Mouse (Mus musculus) heart, adult 11 months (tissue): ENCODE data around the gene Rasal1.

Experiments used
- DNase-seq: peaks from one replicate; pipeline ENCODE4 v3.0.0; 2022

The Rasal1 gene

DNA sequence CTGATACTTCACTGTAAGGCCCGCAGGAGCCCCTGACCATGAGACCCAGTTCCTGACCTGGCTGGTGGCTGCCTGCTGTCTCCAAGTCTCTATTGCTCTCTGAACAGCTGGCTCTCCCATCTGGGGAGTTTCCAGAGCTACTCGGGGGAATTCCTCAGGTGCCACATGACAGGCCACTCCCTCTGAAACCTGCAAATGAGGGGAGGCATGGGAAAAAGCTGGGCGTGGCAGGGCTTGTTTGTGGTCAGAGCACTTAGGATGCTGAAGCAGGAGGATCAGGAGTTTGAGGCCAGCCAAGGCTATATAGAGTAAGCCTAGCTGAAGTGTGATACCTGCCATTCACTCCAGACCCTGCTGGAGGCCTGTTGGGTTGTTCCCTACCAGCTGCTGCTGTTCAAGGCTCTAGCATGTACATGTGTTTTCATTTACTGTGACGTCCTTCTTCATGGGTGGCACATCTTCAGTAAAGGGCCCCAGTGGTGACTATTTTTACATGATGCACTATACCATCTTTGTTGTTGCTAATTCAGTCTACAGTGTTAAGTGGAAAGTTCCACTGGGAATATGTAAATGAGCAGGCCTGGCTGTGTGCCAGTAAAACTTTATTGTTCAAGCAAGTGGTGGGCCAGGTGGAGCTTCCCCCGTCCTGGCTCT, 26.3 kb upstream of the Rasal1 start:
- DNase-seq = no peak

- no peak for DNase-seq
These were observed 24.2 kb upstream of the Rasal1 start for GRCm38 (mm10) chr5:120624427-120624826.

- peak; percentile 90 for DNase-seq
These were observed 22.2 kb upstream of the Rasal1 start for GRCm38 (mm10) chr5:120626399-120626798.

DNA sequence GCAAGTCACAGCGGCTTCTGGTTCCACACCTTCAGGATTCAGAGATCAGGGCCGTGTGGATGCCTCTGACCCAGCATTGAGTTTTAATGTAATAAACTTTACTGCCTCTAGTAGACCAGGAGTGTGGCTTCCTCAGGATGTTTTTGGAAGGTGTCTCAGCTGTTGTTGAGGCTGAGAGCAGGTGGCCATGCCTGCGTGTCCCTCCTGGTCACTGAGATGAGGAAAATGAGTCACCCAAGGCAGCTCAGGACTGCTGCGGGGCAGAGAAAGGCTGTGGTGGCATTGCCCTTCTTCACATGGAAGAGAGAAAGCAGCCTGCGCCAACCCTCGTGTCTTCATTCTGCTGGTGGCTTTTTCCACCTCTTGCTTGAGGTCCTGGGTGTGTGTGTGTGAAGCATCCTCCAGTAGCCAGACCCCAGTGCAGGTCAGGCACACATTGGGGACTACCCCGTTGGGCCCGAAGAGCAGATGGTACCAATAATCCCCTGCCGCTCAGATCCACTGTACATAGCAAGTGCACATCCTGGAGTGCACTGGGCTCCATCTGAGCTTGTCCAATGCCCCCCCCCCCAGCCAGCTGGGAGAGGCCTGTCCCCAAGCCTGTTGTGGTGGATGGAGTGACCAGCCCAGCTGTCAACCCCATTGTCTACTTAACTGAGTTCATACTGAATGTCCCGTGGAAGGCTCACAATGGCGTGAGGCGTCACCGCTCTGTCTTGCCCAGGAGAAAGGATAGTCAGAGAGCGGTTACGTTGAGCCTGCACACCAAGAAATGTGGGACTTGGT, 20.9 kb upstream of the Rasal1 start:
- no peak for DNase-seq

- peak; percentile 89 for DNase-seq
These were observed 20.0 kb upstream of the Rasal1 start for GRCm38 (mm10) chr5:120628624-120629023.

DNA sequence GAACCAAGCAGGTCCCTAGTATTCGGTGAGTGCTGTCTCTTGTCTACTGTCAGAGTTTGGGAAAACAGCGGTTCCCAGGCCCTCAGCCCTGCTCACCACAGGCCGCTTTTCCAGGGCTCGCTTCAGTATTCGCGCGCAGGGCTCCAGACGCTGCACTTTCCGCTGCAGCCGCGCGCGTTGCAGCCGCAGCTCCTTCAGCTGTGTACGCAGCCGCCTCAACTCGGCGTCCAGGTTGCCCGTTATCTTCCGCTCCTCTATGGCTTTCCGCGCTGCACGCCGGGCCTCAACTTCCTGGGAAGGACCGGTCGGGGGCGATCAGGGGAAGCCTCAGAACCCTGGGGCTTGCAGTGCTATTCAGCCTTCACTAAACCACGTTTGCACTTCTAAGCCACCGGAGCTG, 17.5 kb upstream of the Rasal1 start:
- DNase-seq = no peak

DNA sequence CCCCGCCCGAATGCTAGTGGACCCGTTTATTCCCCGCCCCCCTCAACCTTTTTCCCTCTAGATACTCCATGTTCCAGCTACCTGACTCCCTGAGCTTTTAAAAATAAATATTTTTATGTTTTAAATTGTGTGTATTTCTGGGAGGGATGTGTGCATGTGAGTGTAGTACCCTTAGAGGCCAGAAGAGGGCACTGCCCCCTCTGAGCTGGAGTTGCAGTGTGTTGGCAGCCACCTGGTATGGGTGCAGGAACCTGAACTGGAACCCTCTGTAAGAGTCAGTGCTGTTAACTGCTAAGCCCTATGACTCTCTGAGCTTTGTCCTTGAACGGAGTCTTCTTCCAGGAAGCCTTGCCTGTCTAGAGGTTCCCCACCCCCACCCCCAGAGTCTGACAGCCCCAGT, 16.7 kb upstream of the Rasal1 start:
- no peak for DNase-seq

DNA sequence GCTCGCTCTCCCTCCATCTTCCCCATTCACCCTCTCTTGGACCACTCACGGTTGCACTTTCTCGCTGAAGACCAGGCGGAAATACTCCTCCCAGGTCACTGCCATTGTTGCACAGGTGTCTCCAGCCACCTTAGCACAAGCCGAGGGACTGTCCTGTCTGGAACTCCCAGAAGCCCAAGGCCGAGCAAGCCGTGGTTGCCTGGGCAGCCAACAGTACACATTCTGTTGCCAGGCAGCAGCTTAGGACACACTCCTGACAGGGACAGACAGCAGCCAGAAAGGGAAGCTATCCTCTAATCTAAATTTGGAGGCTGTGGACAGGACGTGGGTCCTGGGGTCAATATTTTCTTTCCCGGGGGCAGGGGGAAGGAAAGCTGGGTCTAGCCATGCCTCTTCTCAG, 14.5 kb upstream of the Rasal1 start, which contains the start of gene Cfap73:
TSS of gene Cfap73 (minus strand) at position 105 of the 400 bp plus-strand sequence.
- no peak for DNase-seq

- DNase-seq = no peak
These were observed 13.8 kb upstream of the Rasal1 start for GRCm38 (mm10) chr5:120634860-120635259.

DNA sequence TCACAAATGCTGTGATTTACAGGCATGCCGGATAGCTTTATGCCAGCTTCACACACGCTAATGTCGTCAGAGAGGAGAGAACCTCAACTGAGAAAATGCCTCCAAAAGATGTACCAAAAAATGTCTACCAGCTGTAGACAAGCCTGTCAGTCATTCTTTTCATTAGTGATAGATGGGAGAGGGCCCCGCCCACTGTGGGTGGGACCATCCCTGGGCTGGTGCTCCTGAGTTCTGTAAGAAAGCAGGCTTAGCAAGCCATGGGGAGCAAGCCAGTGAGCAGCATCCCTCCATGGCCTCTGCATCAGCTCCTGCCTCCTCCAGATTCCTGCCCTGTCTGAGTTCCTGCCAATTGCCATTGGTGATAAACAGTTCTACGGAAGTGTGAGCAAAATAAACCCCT, 13.0 kb upstream of the Rasal1 start:
- DNase-seq = no peak

- DNase-seq = no peak
These were observed 8.5 kb upstream of the Rasal1 start for GRCm38 (mm10) chr5:120640094-120640493.

GRCm38 (mm10) chr5:120643365-120644085, 5.1 kb upstream of the Rasal1 start:
- no peak for DNase-seq

GRCm38 (mm10) chr5:120644227-120644626, 4.4 kb upstream of the Rasal1 start:
- no peak for DNase-seq

GRCm38 (mm10) chr5:120645851-120646250, 2.8 kb upstream of the Rasal1 start:
- DNase-seq = no peak

GRCm38 (mm10) chr5:120647361-120647760, 1.3 kb upstream of the Rasal1 start:
- DNase-seq = no peak

DNA sequence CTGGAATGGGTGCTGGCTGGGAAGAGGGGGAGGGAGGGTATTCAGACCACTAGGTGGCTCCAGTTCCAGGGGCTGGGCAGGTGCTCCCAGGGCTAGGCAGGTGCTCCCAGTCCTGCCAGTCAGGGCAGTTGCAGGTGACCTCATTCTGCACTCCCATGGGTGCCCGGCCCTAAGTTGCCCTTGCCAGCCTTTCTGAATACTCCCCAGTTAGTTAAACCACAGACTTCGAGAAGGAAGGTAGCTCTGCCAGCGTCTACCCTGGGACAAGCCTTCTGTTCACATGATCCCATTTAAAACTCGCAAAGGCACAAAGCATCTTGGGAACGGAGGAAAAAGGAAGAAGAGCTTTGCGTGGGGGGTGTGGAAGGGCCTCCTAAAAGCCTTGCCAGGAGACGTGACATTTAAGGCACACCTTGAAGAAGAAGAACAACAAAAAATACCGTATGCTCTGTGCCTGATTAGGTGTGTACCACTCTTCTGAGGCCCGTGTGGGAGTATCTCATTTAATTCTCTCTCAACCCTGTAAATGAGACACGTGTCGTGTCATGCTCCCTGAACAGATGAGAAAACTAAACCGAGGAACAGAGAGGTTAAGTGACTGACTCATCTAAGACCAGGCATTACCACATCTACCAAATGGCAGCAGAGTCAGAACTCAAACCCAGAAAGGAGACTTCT, 659 bp upstream of the Rasal1 start:
- DNase-seq = no peak

DNA sequence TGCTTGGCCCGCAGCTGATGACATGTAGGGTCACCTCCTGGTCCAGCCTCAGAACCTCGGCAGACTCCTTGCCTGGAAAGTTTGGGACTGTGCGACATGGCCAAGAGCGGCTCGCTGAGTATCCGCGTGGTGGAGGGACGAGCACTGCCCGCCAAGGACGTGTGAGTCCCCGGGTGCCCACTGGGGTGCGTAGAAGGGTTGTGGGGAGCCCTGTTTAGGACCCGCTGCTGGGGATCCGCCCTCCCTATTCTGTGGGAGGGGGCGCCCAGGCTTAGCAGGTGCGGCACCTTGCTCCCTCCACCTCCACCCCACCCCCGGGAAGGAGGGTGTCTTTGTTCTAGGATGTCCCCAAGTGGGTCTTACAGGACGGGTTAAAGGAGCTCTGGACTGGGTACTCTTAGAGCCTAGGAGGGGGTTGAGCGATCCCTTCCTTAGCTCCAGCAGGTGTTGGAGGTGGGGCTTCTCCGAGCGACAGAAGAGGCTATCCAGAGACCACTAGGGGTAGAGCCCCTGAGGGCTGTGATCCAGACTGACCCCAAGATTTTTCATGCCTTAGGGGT, 842 bp downstream of the Rasal1 start:
- DNase-seq = no peak

DNA sequence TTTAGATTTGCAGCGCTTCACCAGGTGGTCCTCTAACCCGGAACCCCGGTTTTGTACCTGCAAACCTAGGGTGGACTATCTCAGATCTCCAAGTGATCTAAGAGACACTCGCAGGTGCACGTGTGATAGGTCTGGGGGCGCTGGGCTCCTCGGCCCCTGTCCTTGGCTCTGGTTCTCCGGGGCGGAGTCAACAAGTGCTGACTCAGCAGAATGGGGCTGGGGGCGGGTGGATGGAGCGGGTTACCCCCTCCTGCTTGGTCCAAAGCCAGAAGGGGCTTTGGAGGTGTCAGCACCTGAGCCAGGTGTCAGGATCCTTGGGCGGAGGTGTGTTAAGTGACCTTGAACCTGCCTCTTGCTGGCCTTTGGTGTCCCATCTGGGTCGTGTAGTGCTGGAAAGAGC, 1.3 kb downstream of the Rasal1 start:
- DNase-seq = no peak

GRCm38 (mm10) chr5:120651230-120651629, 2.6 kb downstream of the Rasal1 start:
- no peak for DNase-seq

DNA sequence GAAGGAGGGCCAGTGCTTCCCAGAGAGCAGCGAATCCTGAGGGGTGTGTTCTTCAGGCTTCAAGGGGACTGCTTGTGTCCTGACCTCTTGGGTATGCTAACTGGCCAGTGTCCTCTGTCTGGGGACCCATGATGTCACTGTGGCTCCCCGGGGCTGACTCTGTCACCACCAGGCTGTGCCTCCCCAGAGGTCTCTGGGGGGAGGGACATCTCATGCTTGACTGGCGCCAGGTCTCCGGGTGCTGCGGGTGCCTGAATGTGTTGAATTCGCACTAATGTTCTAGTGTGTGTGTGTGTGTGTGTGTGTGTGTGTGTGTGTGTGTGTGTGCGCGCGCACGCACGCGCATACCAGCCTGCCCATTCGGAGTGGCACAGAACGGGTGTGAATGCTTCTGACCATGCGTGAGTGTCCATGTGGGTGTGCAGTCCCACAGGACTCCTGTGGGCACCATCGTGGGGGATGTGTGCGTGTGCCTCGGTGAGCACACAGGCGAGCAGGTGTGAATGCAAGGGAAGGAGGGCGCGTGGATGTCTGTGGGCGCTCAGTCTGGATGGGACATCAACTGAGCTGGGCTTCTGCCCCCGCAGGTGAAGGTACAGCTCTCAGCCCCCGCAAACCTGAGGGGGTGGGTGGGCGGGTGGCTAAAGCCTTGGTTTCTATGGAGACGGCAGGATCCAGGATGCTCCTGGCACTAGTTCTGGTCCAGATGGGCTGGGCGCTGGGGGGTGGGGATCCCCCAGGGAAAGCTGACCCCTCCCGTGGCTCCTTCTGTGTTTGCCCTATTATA, 4.5 kb downstream of the Rasal1 start:
- DNase-seq = no peak

DNA sequence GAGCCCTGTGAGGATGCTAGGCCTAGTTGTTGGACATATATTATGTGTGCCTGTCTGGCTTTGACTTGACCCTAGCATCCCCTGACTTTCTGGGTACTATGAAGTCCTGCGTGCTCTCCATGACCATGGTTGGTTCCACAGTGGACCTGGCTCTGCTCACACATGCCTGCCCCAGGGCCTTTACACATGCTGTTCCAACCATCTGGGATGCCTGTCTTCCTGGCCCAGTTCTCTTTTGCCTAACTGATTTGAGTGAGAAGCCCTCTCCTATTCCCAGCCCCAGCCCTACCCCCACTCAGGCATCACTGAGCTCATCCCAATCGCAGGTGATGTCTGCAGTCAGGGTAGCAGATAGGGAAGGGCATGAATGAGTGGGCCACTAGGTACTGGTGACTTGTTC, 5.3 kb downstream of the Rasal1 start:
- no peak for DNase-seq

GRCm38 (mm10) chr5:120656281-120656751, 7.7 kb downstream of the Rasal1 start:
- no peak for DNase-seq
